In the genomic region with DNA sequence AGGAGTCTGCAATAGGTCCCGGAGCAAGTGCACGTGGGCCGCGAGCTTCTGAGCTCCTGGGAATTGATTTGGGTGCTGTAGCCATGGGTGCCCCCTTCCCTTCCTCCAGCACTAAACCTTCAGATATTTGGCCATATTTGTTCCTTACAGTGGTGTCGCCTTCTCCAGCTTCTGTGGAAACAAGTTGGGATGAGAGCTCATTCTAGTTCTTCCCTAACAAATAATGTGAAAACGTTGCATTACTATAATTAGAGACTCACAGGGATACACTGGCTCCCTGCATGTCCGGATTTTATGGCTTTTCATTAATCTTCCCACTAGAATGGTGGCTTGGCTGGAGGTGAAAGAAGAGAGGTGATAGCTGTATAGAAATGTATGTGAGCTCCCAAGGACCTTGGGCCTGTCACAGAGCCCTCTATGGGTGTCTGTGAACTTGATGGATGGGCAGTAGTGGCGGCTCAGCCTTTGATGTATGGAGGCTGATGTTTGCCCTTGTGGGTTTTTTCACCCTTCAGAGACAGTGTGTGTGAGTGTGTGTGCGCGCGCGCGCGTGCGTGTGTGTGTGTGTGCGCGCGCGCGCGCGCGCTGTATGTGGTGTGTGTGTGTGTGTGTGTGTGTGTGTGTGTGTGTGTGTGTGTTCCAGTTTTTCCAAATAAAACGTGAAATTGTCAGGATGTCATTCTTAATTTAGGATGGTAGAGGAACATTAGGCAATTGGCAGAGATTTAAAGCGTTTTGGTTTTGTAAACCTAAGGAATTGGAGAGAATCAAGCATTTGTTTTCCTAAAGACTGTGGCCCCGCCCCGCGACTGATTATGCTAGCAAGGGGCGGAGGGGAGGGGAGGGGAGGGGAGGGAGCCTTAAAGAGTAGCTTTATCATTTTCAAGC, we compare ENCODE assay signal across 9 mouse cellular contexts. TPM values are rescaled to one million over a fixed set of nuclear protein-coding genes. Genes with fewer than 3 reads are reported as not detected.
DNase-seq lines count a peak whose midpoint lies in the region; ATAC-seq and TF ChIP-seq lines count a peak whose summit lies in the region.
"Had no signal": no experiment of that assay in that cellular context is flagged by ENCODE, and none has a peak within 500 bp of the region (broad histone marks: within the 10 kb centered on the region; RNA-seq: fewer than 3 reads in every experiment).

No protein-coding gene starts in this region.

- H3K9me3 ChIP-seq in embryonic facial prominence, embryonic 11.5 days (replicated peaks; ENCODE audit: control insufficient read depth, low read length), result no peaks in the 10 kb centered on the region
- H3K9me3 ChIP-seq in intestine, embryonic 14.5 days (ENCODE audit: control insufficient read depth, low read length), result no peaks in the 10 kb centered on the region
- no peaks in the 10 kb centered on the region for H3K9me3 ChIP-seq in liver, embryonic 15.5 days (replicated peaks)

- peak overlapping the region; percentile 78 for H3K4me3 ChIP-seq in heart, adult 2 months
- peak overlapping the region; percentile 65 for H3K4me3 ChIP-seq in embryonic facial prominence, embryonic 11.5 days (ENCODE audit: low read depth, low read length)
- peak overlapping the region; percentile 64 for H3K4me3 ChIP-seq in intestine, embryonic 14.5 days (ENCODE audit: low read depth, low read length)
- peak overlapping the region; percentile 59; the same call in 1 of the 2 replicates for H3K4me3 ChIP-seq in liver, embryonic 15.5 days (replicated peaks)

- H3K27me3 ChIP-seq in heart, adult 2 months (ENCODE audit: control insufficient read depth, insufficient read depth, low read length), result no peaks in the 10 kb centered on the region; the same call in 1 of the 2 replicates
- peaks cover 16% of the 10 kb centered on the region for H3K27me3 ChIP-seq in embryonic facial prominence, embryonic 11.5 days (ENCODE audit: control insufficient read depth, insufficient read depth, low read length)
- peaks cover 45% of the 10 kb centered on the region for H3K27me3 ChIP-seq in intestine, embryonic 14.5 days (replicated peaks; ENCODE audit: control insufficient read depth, insufficient read depth, low read length)
- H3K27me3 ChIP-seq in liver, embryonic 15.5 days, result peaks cover 70% of the 10 kb centered on the region

- intact Hi-C loops in heart, adult 2 months (cut with DNase I), result loop anchor here (10.0 kb wide), 2 partner anchors 132 to 372 kb away; no protein-coding TSS in a partner anchor

- no peaks in the 10 kb centered on the region for H3K36me3 ChIP-seq in heart, adult 2 months (ENCODE audit: control insufficient read depth, insufficient read depth, low read length)
- H3K36me3 ChIP-seq in embryonic facial prominence, embryonic 11.5 days (replicated peaks; ENCODE audit: control insufficient read depth, insufficient read depth, low read depth, low read length), result no peaks in the 10 kb centered on the region
- H3K36me3 ChIP-seq in intestine, embryonic 14.5 days (ENCODE audit: control insufficient read depth, insufficient read depth, low read length), result no peaks in the 10 kb centered on the region
- H3K36me3 ChIP-seq in liver, embryonic 15.5 days (replicated peaks), result no peaks in the 10 kb centered on the region

- H3K79me2 ChIP-seq in heart, adult 2 months (replicated peaks; ENCODE audit: control insufficient read depth, insufficient read depth, low read length), result no peaks in the 10 kb centered on the region

- WGBS in heart, adult 2 months, result 3% methylated on average over 29 of the region's 29 CpGs
- 0% methylated on average over 27 of the region's 29 CpGs for WGBS in embryonic facial prominence, embryonic 11.5 days
- WGBS in intestine, embryonic 14.5 days, result under 1% methylated on average over 24 of the region's 29 CpGs
- WGBS in liver, embryonic 15.5 days (ENCODE audit: insufficient replicate concordance), result 2% methylated on average over 29 of the region's 29 CpGs

- peak overlapping the region; percentile 74 for H3K9ac ChIP-seq in heart, adult 2 months (ENCODE audit: low read depth, low read length)
- H3K9ac ChIP-seq in embryonic facial prominence, embryonic 11.5 days (replicated peaks; ENCODE audit: low read length), result no peak overlapping the region
- no peak overlapping the region for H3K9ac ChIP-seq in intestine, embryonic 14.5 days (ENCODE audit: low read length)
- H3K9ac ChIP-seq in liver, embryonic 15.5 days, result no peak overlapping the region

- no peak for TF ChIP-seq CTCF in heart, adult 2 months (IDR thresholded peaks at IDR 0.05)

- peak overlapping the region; percentile 93 for H3K4me2 ChIP-seq in embryonic facial prominence, embryonic 11.5 days (ENCODE audit: low read depth, low read length)
- peak overlapping the region; percentile 76 for H3K4me2 ChIP-seq in intestine, embryonic 14.5 days (ENCODE audit: low read length)
- peak overlapping the region; percentile 79 for H3K4me2 ChIP-seq in liver, embryonic 15.5 days

- no peak for ATAC-seq in embryonic facial prominence, embryonic 11.5 days (replicated peaks; ENCODE audit: insufficient number of reproducible peaks, low FRiP score, low TSS enrichment, low read depth)
- ATAC-seq in intestine, embryonic 14.5 days (replicated peaks; ENCODE audit: low FRiP score, low TSS enrichment, low read depth), result peak; percentile 54; the same call in 1 of the 2 replicates
- ATAC-seq in liver, embryonic 15.5 days (ENCODE audit: insufficient read depth), result no peak

- H3K27ac ChIP-seq in heart, adult 2 months, result peak overlapping the region; percentile 62
- no peak overlapping the region for H3K27ac ChIP-seq in embryonic facial prominence, embryonic 11.5 days (replicated peaks; ENCODE audit: low read depth, low read length)
- H3K27ac ChIP-seq in intestine, embryonic 14.5 days (ENCODE audit: low read depth), result no peak overlapping the region
- no peak overlapping the region for H3K27ac ChIP-seq in liver, embryonic 15.5 days (replicated peaks)

- TF ChIP-seq POLR2A in heart, adult 2 months (IDR thresholded peaks at IDR 0.05; ENCODE audit: insufficient read depth, low read depth, low read length), result no peak

- no peak for DNase-seq in heart, adult 2 months
- DNase-seq in heart, adult 18-20 months, result no peak
- peak; percentile 61 for DNase-seq in ZHBTc4 (ENCODE audit: low read depth, low spot score)
- peak; percentile 37 for DNase-seq in embryonic facial prominence, embryonic 11.5 days (ENCODE audit: low spot score)
- peak; percentile 70 for DNase-seq in intestine, embryonic 14.5 days (ENCODE audit: low spot score)
- DNase-seq in right cerebral cortex, adult 18-20 months, result peak; percentile 43
- no peak for DNase-seq in urinary bladder, adult 2 months (ENCODE audit: low spot score)

- H3K4me1 ChIP-seq in heart, adult 2 months (ENCODE audit: control insufficient read depth, insufficient read depth, low read length), result peaks cover 2% of the 10 kb centered on the region
- no peaks in the 10 kb centered on the region for H3K4me1 ChIP-seq in embryonic facial prominence, embryonic 11.5 days (ENCODE audit: control insufficient read depth, insufficient read depth, low read length)
- H3K4me1 ChIP-seq in intestine, embryonic 14.5 days (replicated peaks; ENCODE audit: control insufficient read depth, insufficient read depth, low read length), result peaks cover 9% of the 10 kb centered on the region
- peaks cover 18% of the 10 kb centered on the region for H3K4me1 ChIP-seq in liver, embryonic 15.5 days (replicated peaks)

- no peak for TF ChIP-seq EP300 in heart, adult 2 months (IDR thresholded peaks at IDR 0.05; ENCODE audit: insufficient read depth, low read depth, low read length)

RNA-seq across cellular contexts. Expression of gene Arhgap20, which starts 1.3 kb away (rescaled TPM):
- total RNA-seq in heart, adult 2 months (2021), result 10 to 100 TPM; 18.1 to 29.6 TPM
- 3.5 and 6.2 TPM in 2 replicates for polyA plus RNA-seq in heart, adult 2 months (2012; rRNA removed)
- total RNA-seq in heart, adult 18-20 months (2021), result 10 to 100 TPM; 17.5 to 20.7 TPM
- 1.7 TPM in 2 replicates for polyA plus RNA-seq in embryonic facial prominence, embryonic 11.5 days (2014; fragmentation: Nextera tagmentation; extraction: Ambion mirVana)
- polyA plus RNA-seq in intestine, embryonic 14.5 days (2014; fragmentation: Nextera tagmentation; extraction: Ambion mirVana), result 1.9 and 3.0 TPM in 2 replicates
- 0.18 and 0.38 TPM in 2 replicates for polyA plus RNA-seq in liver, embryonic 15.5 days (2015; fragmentation: Nextera tagmentation; extraction: Ambion mirVana)
- 1.9 and 2.1 TPM in 2 replicates for polyA plus RNA-seq in urinary bladder, adult 2 months (2012; rRNA removed)
- total RNA-seq: MEL had no signal

Comparison
In these comparisons a context has a peak if more than half of its experiments do, and no peak if none do; other contexts are left out.
1. DNase-seq: peak in ZHBTc4 (single experiment), embryonic facial prominence, embryonic 11.5 days (single experiment), intestine, embryonic 14.5 days (single experiment) and right cerebral cortex, adult 18-20 months (single experiment); none in heart, adult 2 months (0 of 2), heart, adult 18-20 months (0 of 2) and urinary bladder, adult 2 months (single experiment).
2. Peak in every context shown above with its lines, with median percentiles within 50 percentile points of each other: H3K4me3 ChIP-seq and H3K4me2 ChIP-seq.